Comparison of ENCODE assay signal across 9 mouse cellular contexts in the genomic region with DNA sequence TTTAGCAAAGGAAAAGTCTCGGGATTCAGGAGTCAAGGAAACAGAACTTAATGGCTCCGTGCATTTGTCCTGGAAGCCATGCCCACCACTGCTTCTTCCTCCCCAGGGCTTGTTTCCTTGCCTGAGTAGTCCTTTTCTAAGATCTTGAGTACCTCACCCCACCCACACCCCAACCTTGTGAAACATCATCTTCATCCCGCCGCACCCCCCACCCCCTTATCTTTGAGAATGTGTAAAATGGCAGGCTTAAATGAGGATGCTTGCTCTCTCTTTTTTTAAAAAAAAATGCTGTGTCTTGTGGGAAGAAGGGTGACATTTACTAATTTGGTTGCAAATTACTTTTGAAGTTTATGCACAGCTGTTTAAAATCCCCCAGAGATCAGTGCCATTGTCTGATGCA. TPM values are rescaled to one million over a fixed set of nuclear protein-coding genes. Genes with fewer than 3 reads are reported as not detected.
DNase-seq lines count a peak whose midpoint lies in the region; ATAC-seq and TF ChIP-seq lines count a peak whose summit lies in the region.
"Had no signal": no experiment of that assay in that cellular context is flagged by ENCODE, and none has a peak within 500 bp of the region (broad histone marks: within the 10 kb centered on the region; RNA-seq: fewer than 3 reads in every experiment).

No protein-coding gene starts in this region.

- no peak for TF ChIP-seq EP300 in stomach, postnatal 0 days (optimal IDR thresholded peaks at IDR 0.05)

- no peak overlapping the region for H3K27ac ChIP-seq in hindbrain, embryonic 13.5 days
- no peak overlapping the region for H3K27ac ChIP-seq in midbrain, postnatal 0 days (ENCODE audit: low read depth, low read length)
- no peak overlapping the region for H3K27ac ChIP-seq in stomach, postnatal 0 days (replicated peaks)

- H3K4me3 ChIP-seq in hindbrain, embryonic 13.5 days: peak overlapping the region; percentile 59
- H3K4me3 ChIP-seq in midbrain, postnatal 0 days (ENCODE audit: low read depth, low read length): 0 out of 2 replicates have a peak overlapping the region, but pooled peaks have one; percentile 53
- no peak overlapping the region for H3K4me3 ChIP-seq in stomach, postnatal 0 days (ENCODE audit: low read depth, low read length)

- 0 out of 2 replicates have a peak, but pooled peaks cover 10% of the 10 kb centered on the region for H3K27me3 ChIP-seq in hindbrain, embryonic 13.5 days
- no peaks in the 10 kb centered on the region for H3K27me3 ChIP-seq in midbrain, postnatal 0 days (ENCODE audit: insufficient read depth, low read length)
- no peaks in the 10 kb centered on the region for H3K27me3 ChIP-seq in stomach, postnatal 0 days (ENCODE audit: control insufficient read depth, insufficient read depth, low read length)

- peak; percentile 40 for ATAC-seq in activated CD4-positive, CD25-positive, alpha-beta regulatory T cell, adult 4 months
- ATAC-seq in hindbrain, embryonic 13.5 days (ENCODE audit: low FRiP score): no peak
- no peak for ATAC-seq in midbrain, postnatal 0 days (ENCODE audit: low FRiP score)
- no peak for ATAC-seq in stomach, postnatal 0 days (ENCODE audit: low FRiP score, low TSS enrichment)
- no peak for ATAC-seq in erythroblast, adult 5-6 weeks (replicated peaks; ENCODE audit: low FRiP score, poor library complexity, severe bottlenecking)

- WGBS in hindbrain, embryonic 13.5 days: 39% methylated on average over 4 of the region's 4 CpGs
- WGBS in midbrain, postnatal 0 days: 44% methylated on average over 4 of the region's 4 CpGs
- 47% methylated on average over 4 of the region's 4 CpGs for WGBS in stomach, postnatal 0 days

- H3K9ac ChIP-seq in hindbrain, embryonic 13.5 days: no peak overlapping the region
- no peak overlapping the region for H3K9ac ChIP-seq in midbrain, postnatal 0 days (replicated peaks; ENCODE audit: low read length, poor library complexity, severe bottlenecking)
- no peak overlapping the region for H3K9ac ChIP-seq in stomach, postnatal 0 days (ENCODE audit: low read length)

- no peaks in the 10 kb centered on the region for H3K36me3 ChIP-seq in hindbrain, embryonic 13.5 days
- H3K36me3 ChIP-seq in midbrain, postnatal 0 days (ENCODE audit: insufficient read depth, low read length): no peaks in the 10 kb centered on the region
- no peaks in the 10 kb centered on the region for H3K36me3 ChIP-seq in stomach, postnatal 0 days (ENCODE audit: control insufficient read depth, insufficient read depth, low read length)

- DNase-seq in heart, adult 11 months: peak; percentile 55
- no peak for DNase-seq in heart, postnatal 4 days
- DNase-seq in midbrain, postnatal 0 days (ENCODE audit: low spot score): no peak
- DNase-seq in stomach, postnatal 0 days (ENCODE audit: low spot score): no peak
- DNase-seq in layer of hippocampus, adult 11-12 months (ENCODE audit: low spot score): no peak
- DNase-seq: heart, postnatal 10 days had no signal

- TF ChIP-seq CTCF in midbrain, postnatal 0 days (IDR thresholded peaks at IDR 0.05): no peak
- no peak for TF ChIP-seq CTCF in stomach, postnatal 0 days (IDR thresholded peaks at IDR 0.05; ENCODE audit: low read depth)

- no peaks in the 10 kb centered on the region for H3K9me3 ChIP-seq in hindbrain, embryonic 13.5 days
- no peaks in the 10 kb centered on the region for H3K9me3 ChIP-seq in midbrain, postnatal 0 days (ENCODE audit: low read length)
- no peaks in the 10 kb centered on the region for H3K9me3 ChIP-seq in stomach, postnatal 0 days (ENCODE audit: control insufficient read depth, low read length)

- peak overlapping the region; percentile 91 for H3K4me2 ChIP-seq in hindbrain, embryonic 13.5 days
- peak overlapping the region; percentile 83 for H3K4me2 ChIP-seq in midbrain, postnatal 0 days (ENCODE audit: low read depth, low read length, poor library complexity, severe bottlenecking)
- no peak overlapping the region for H3K4me2 ChIP-seq in stomach, postnatal 0 days (replicated peaks; ENCODE audit: low read depth)

- peaks cover 22% of the 10 kb centered on the region for H3K4me1 ChIP-seq in hindbrain, embryonic 13.5 days (replicated peaks)
- H3K4me1 ChIP-seq in midbrain, postnatal 0 days (ENCODE audit: insufficient read depth, low read length): 0 out of 2 replicates have a peak, but pooled peaks cover 3% of the 10 kb centered on the region
- H3K4me1 ChIP-seq in stomach, postnatal 0 days (replicated peaks; ENCODE audit: control insufficient read depth, insufficient read depth): 0 out of 2 replicates have a peak, but pooled peaks cover 3% of the 10 kb centered on the region

RNA-seq across cellular contexts. Expression of gene Prkcq, which starts 1.6 kb away (rescaled TPM):
- 1 to 10 TPM; 1.2 to 1.7 TPM for total RNA-seq in heart, postnatal 4 days (2021)
- polyA plus RNA-seq in activated CD4-positive, CD25-positive, alpha-beta regulatory T cell, adult 4 months (2017; shearing (Covaris generic)): 100 to 1,000 TPM; 118 to 125 TPM
- polyA plus RNA-seq in hindbrain, embryonic 13.5 days (2015; fragmentation: Nextera tagmentation; extraction: Ambion mirVana): 6.6 and 7.2 TPM in 2 replicates
- total RNA-seq in midbrain, postnatal 0 days (2014; rRNA removed): 6.9 and 8.2 TPM in 2 replicates
- polyA plus RNA-seq in midbrain, postnatal 0 days (2015; fragmentation: Nextera tagmentation; extraction: Ambion mirVana): 7.1 and 8.4 TPM in 2 replicates
- 0.91 and 1.2 TPM in 2 replicates for polyA plus RNA-seq in stomach, postnatal 0 days (2015; fragmentation: Nextera tagmentation; extraction: Ambion mirVana)
- 0.63 and 0.96 TPM in 2 replicates for total RNA-seq in erythroblast, adult 5-6 weeks (2015; ENCODE audit: low replicate concordance)
- total RNA-seq in erythroblast, adult 5-6 weeks (2017; ENCODE audit: low replicate concordance): 0.28 and 1.3 TPM in 2 replicates

Comparison
In these comparisons a context has a peak if more than half of its experiments do, and no peak if none do; other contexts are left out.
1. RNA of gene Prkcq, which starts 1.6 kb away (polyA plus RNA-seq): 118 to 125 TPM in activated CD4-positive, CD25-positive, alpha-beta regulatory T cell, adult 4 months; 6.6 to 7.2 TPM in hindbrain, embryonic 13.5 days, 7.1 to 8.4 TPM in midbrain, postnatal 0 days and 0.91 to 1.2 TPM in stomach, postnatal 0 days; every median in the first group is over 10 times any median in the second.